Mouse (Mus musculus) T-helper 17 cell (primary cell): ENCODE results near the gene D630003M21Rik.

Source experiments
- in situ Hi-C, 2 experiments: fragments of 300-600 bp; cut with MboI, MseI; formaldehyde crosslinking; loops; 1 replicate in 1 of 2; 2 replicates in 1 of 2; pipeline ENCODE4 v1.15.1; 2025; ENCODE audit warnings: high pct_unique_total_duplicates in 2 of 2

Gene D630003M21Rik

GRCm38 (mm10) chr2:158241126-158241738 lies 12.2 kb upstream of the D630003M21Rik start:
- in situ Hi-C loops, result loop anchor here in 1 of 2 experiments (25.0 kb wide), 1 partner anchor 629 kb away; no protein-coding TSS in a partner anchor

GRCm38 (mm10) chr2:158238101-158238500 lies 9.1 kb upstream of the D630003M21Rik start:
- in situ Hi-C loops, result loop anchor here in 1 of 2 experiments (25.0 kb wide), 1 partner anchor 626 kb away; no protein-coding TSS in a partner anchor

GRCm38 (mm10) chr2:158236698-158237097 lies 7.7 kb upstream of the D630003M21Rik start:
- in situ Hi-C loops, result loop anchor here in 1 of 2 experiments (25.0 kb wide), 1 partner anchor 624 kb away; no protein-coding TSS in a partner anchor

GRCm38 (mm10) chr2:158233106-158233505 lies 4.1 kb upstream of the D630003M21Rik start:
- in situ Hi-C loops, result loop anchor here in 1 of 2 experiments (25.0 kb wide), 1 partner anchor 621 kb away; no protein-coding TSS in a partner anchor

- in situ Hi-C loops, result loop anchor here in 1 of 2 experiments (25.0 kb wide), 1 partner anchor 620 kb away; no protein-coding TSS in a partner anchor
These were observed 3.4 kb upstream of the D630003M21Rik start for GRCm38 (mm10) chr2:158232414-158232813.

- in situ Hi-C loops, result loop anchor here in 1 of 2 experiments (25.0 kb wide), 1 partner anchor 619 kb away; no protein-coding TSS in a partner anchor
These were observed 2.0 kb upstream of the D630003M21Rik start for GRCm38 (mm10) chr2:158231071-158231470.

GRCm38 (mm10) chr2:158230617-158231016 lies 1.6 kb upstream of the D630003M21Rik start:
- in situ Hi-C loops, result loop anchor here in 1 of 2 experiments (25.0 kb wide), 1 partner anchor 618 kb away; no protein-coding TSS in a partner anchor

GRCm38 (mm10) chr2:158229503-158229892 lies 476 bp upstream of the D630003M21Rik start:
- in situ Hi-C loops, result loop anchor here in 1 of 2 experiments (25.0 kb wide), 1 partner anchor 617 kb away; no protein-coding TSS in a partner anchor

- in situ Hi-C loops, result loop anchor here in 1 of 2 experiments (25.0 kb wide), 1 partner anchor 613 kb away; no protein-coding TSS in a partner anchor
These were observed 3.7 kb downstream of the D630003M21Rik start for GRCm38 (mm10) chr2:158225301-158225700.

- in situ Hi-C loops, result loop anchor here in 1 of 2 experiments (5.0 kb wide), 1 partner anchor 34 kb away; the partner anchor contains the start of gene Bpi
These were observed 5.5 kb downstream of the D630003M21Rik start for GRCm38 (mm10) chr2:158223497-158223896.

GRCm38 (mm10) chr2:158222664-158223063 lies 6.4 kb downstream of the D630003M21Rik start:
- in situ Hi-C loops, result loop anchor here in 1 of 2 experiments (5.0 kb wide), 1 partner anchor 35 kb away; the partner anchor contains the start of gene Bpi

- in situ Hi-C loops, result loop anchor here in 1 of 2 experiments (5.0 kb wide), 1 partner anchor 36 kb away; the partner anchor contains the start of gene Bpi
These were observed 7.5 kb downstream of the D630003M21Rik start for GRCm38 (mm10) chr2:158221446-158222084.

GRCm38 (mm10) chr2:158219562-158219961 lies 9.5 kb downstream of the D630003M21Rik start:
- in situ Hi-C loops, result loop anchor here in 1 of 2 experiments (5.0 kb wide), 1 partner anchor 93 kb away; no protein-coding TSS in a partner anchor

- in situ Hi-C loops, result loop anchor here in 1 of 2 experiments (5.0 kb wide), 1 partner anchor 96 kb away; no protein-coding TSS in a partner anchor
These were observed 12.5 kb downstream of the D630003M21Rik start for GRCm38 (mm10) chr2:158216510-158216909.

GRCm38 (mm10) chr2:158215283-158216117 lies 13.5 kb downstream of the D630003M21Rik start:
- in situ Hi-C loops, result loop anchor here in 1 of 2 experiments (5.0 kb wide), 1 partner anchor 97 kb away; no protein-coding TSS in a partner anchor

- in situ Hi-C loops, result no loop called here
These were observed 17.1 kb downstream of the D630003M21Rik start for GRCm38 (mm10) chr2:158211764-158212471.

- in situ Hi-C loops, result no loop called here
These were observed 18.1 kb downstream of the D630003M21Rik start for GRCm38 (mm10) chr2:158210958-158211357.

- in situ Hi-C loops, result no loop called here
These were observed 18.5 kb downstream of the D630003M21Rik start for GRCm38 (mm10) chr2:158210503-158210902.

GRCm38 (mm10) chr2:158209776-158210175 lies 19.2 kb downstream of the D630003M21Rik start:
- in situ Hi-C loops, result loop anchor here (5.0 to 10.0 kb wide), 5 partner anchors 45 to 305 kb away; partner anchors contain the start of gene Bpi (in 1 of the 2)

- in situ Hi-C loops, result loop anchor here (5.0 to 10.0 kb wide), 5 partner anchors 47 to 303 kb away; partner anchors contain the start of gene Bpi (in 1 of the 2)
These were observed 21.2 kb downstream of the D630003M21Rik start for GRCm38 (mm10) chr2:158207848-158208247.
